Mouse (Mus musculus) mouse trophoblast stem cell (cell line): ENCODE data around the gene Nectin4.
"Not testable (repeated sequence)": the region's sequence is repeated elsewhere in the genome, so short reads cannot be mapped to it uniquely, and the experiment has no call there.

Source experiments
- in situ Hi-C, 2 experiments: fragments of 300-500 bp; cut with MseI, MboI; formaldehyde crosslinking; loops; 2 replicates in 1 of 2; 3 replicates in 1 of 2; pipeline ENCODE4 v1.15.1; 2025

The Nectin4 gene

DNA sequence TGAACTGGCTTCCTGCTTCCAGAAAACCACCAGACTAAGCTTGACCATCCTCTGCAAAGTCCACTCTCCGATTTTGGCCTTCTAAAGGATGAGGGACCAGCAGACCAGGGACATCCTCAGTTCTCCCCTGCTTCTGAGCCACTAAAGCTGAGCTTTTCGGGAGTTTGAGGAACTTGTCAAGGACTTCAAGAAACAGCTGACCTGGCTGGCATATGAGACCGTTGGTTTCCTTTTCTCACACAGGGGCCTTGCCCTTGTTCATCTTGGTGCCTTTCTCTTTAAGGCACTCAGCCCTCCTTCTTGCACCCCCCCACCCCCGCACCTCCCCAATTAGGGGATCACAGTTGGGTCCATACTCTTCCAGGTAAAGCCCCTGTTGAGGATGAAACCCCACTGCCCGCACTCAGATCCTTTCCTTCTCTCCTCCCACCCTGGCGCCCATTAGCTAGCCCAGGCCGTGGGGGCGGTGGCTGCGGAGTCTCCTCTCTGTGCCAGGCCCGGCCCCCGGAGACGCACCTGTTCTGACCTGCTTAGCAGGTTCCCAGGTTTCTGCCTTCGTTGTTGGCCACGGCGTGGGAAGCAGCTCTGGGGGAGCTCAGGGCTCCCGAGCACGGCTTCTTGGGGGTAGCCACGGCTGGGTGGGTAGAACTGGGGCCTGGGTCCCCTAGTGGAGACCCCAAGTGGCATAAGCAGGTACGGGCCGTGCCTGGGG is at the start of gene Nectin4:
TSS of gene Nectin4 (plus strand) at position 255 of the 712 bp plus-strand sequence.
- in situ Hi-C loops, result loop anchor here in 1 of 2 experiments (10.0 kb wide), 1 partner anchor 105 kb away; no protein-coding TSS in a partner anchor

DNA sequence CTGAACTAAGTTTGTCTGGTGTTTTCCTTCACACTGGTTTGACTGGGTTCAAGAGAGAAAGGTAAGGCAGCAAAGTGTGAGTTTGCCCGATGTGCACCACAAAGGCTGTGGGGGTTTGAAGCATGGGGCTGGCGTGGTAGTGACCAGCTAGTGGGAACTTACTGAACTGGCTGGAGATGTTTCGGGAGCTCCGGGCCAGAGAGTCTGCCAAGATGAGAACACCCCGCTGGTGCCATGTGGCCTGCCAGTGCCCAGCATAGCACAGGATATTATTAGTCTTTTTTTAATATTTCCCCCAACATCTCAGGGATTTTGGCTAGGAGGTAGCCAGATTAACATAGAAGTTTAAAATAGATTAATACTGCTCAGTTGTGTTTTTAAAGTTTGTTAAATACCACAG is 49.7 kb upstream of the Nectin4 start:
- in situ Hi-C loops, result no loop called here

GRCm38 (mm10) chr1:171321415-171321814 is 48.5 kb upstream of the Nectin4 start:
- in situ Hi-C loops, result no loop called here

- in situ Hi-C loops, result no loop called here
These were observed 47.9 kb upstream of the Nectin4 start for GRCm38 (mm10) chr1:171322012-171322411.

DNA sequence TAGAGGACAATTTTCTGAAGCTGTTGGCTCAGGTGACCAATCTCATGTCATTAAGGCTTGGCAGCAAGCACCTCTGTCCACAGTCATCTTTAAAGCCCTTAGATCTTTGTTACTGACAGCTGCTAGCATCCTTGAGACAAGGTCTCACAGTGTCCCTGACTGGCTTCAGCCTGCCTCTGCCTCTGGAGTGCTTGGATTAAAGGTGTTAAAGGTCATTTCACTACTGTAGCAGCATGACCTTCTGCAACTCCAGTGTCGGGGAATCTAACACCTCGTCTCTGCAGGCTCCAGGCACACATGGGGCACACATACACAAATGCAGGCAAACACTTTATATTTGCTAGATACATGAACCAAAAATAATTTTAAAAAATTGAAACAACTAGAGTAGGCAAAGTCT is 44.3 kb upstream of the Nectin4 start:
- in situ Hi-C loops, result no loop called here

GRCm38 (mm10) chr1:171326588-171326987 is 43.3 kb upstream of the Nectin4 start:
- in situ Hi-C loops, result not testable (repeated sequence)

DNA sequence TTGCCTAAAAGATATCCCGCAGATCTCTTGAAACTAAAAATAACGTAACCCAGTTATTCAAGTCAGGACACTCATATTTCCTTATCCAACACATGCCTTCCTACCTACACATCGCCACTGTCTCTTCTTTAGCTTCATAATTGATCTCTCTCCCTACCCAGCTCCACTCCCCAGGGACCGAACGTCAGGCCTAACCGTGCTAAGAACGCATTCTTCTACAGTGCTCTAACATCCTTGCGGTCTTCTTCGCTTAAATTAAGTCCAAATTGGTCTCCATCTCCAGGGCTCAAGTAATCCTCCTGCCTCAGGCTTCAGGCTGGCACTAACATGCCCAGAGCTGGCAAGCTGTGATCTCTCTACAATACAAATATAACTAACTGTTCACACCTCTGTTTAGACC is 41.7 kb upstream of the Nectin4 start:
- in situ Hi-C loops, result no loop called here

- in situ Hi-C loops, result no loop called here
These were observed 41.0 kb upstream of the Nectin4 start, which contains the start of gene Dedd for GRCm38 (mm10) chr1:171328839-171329432. Gene Dedd (plus strand): TSS chr1:171329145.

DNA sequence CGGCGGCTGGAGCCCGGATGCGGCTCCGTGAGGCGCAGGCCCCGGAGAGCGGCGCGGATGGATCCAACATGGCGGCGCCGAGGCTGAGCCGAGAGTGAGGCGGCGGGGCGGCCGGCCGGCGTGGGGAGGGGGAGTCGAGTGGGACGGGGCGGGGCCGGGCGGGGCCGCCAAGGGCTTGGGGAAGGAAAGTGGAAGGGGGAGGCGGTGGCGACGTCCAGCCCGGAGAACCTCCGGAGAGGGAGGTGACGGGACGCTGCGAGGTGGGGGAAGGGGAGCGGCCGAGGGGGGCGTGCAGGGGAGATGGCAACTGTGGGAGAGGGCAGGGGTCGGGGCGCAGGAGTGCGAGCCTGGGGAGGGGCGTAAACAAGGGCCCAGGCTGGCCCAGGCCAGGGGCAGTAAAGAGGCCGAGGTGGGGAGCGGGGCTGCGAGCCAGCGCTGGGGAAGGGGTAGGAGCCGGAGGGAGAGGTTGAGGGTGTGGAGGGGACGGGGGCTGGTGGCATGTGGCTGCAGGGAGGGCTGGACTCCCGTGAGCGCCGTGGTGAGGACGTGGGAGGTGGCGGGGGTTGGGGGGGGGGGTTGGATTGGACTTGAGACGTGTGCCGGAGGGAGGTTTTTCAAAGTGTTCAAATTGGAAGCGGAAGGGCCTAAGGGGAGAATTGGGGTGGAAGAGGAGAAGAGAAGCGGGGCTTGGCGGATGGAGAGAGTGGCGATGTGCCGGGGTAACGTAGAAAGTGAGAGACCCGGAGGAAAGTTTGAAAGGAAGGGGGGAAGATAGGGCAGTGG is 40.3 kb upstream of the Nectin4 start:
- in situ Hi-C loops, result no loop called here

GRCm38 (mm10) chr1:171330216-171330560 is 39.7 kb upstream of the Nectin4 start:
- in situ Hi-C loops, result no loop called here

DNA sequence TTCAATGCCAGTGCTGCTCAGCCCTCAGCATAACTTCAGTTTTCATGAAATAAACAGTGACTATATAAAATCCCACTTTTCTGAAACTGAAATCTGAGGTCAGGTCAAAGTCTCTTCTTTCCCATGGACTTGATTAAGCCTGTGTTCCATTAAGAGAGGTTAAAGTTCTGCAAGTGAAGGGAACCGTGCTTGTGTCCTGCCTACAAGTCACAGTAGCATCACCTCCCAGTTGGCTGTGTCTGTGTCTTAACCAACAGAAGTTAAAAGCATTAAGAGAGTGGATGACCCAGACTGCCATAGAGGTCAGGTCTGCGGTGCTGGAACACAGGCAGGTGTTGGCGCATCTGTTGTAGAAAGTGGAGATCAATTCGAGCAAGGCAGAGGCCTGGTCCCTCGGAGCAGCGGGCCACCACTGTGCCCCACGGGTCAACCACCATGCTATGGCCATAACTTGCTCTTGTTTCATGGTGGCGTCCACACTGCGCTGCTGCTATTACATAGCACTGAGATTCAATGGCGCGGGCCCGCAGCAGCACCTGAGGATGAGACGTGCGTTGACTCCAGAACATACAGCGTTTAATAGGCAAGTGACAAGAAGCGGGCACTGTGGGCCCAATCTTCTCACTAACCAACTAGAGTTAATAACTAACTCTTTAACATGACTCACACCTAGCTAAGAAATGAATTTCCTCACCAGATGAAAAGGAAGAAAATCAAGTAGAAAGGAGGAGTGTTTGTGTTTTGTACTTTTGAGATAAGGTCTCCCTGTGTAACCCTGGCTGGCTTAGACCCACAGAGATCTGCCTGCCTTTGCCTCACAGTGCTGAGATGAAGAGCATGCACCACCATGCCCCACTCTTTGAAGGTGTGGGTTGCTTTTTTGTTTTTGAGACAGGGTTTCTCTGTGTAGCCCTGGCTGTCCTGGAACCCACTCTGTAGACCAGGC is 27.4 kb upstream of the Nectin4 start:
- in situ Hi-C loops, result no loop called here

GRCm38 (mm10) chr1:171343922-171344677 is 25.8 kb upstream of the Nectin4 start:
- in situ Hi-C loops, result no loop called here

DNA sequence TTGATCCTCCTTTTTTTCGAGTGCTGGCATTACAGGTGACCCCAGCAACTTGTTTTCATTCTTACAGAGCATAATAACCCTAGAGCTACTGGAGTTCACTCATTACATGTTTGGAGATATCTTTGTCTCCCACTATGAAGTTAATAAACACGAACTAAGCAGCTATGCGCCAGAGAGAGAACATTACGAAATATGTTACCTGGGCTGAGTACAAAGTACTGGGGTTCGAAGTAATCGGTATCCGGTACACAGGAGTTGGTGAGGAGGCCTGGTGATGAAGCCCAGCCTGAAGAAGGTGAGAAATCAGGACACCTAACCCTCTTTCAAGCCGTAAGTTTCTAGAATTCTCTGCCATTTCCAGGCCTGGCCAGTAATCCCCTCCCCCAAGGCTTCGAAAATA is 25.2 kb upstream of the Nectin4 start:
- in situ Hi-C loops, result no loop called here

GRCm38 (mm10) chr1:171345225-171346094 is 24.4 kb upstream of the Nectin4 start, which contains the start of the genes Nit1 and Pfdn2:
Gene Nit1 (minus strand): TSS chr1:171345646.
Gene Pfdn2 (plus strand): TSS chr1:171345670.
- in situ Hi-C loops, result no loop called here

DNA sequence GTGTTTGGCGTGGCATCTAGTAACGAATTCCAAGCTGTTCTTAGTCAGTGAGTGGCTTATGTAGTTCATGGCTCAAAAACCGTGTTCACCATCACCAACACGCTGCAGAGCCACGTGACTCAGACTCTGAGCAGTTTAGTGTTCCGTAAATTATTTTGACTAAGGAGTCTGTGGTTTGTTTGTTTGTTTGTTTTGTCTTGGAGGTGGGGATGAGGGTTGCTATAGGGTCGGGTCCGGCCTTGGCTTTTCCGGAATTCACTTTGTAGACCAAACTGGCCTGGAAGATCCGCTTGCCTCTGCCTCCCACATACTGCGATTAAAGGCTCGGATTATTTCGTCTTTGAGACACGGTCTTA is 23.8 kb upstream of the Nectin4 start:
- in situ Hi-C loops, result no loop called here

GRCm38 (mm10) chr1:171348665-171349064 is 21.2 kb upstream of the Nectin4 start:
- in situ Hi-C loops, result no loop called here

DNA sequence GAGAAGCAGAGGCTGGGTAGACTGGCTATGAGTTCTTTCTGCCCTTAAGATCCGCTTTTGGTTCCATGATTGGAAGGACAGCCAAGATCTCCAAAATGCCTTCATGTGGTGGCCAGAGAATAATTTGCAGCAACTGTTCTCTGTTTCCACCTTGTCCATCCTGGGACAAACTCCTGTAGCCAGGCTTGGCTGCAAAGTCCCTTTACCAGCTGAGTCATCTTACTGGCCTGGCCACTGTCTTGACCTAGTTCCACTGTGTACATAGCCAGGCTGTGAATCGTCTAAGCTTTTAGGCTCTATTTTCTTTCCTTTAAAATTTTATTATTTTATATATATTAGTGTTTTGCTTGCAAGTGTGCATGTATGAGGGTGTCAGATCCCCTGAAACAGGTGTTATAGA is 20.7 kb upstream of the Nectin4 start:
- in situ Hi-C loops, result no loop called here

DNA sequence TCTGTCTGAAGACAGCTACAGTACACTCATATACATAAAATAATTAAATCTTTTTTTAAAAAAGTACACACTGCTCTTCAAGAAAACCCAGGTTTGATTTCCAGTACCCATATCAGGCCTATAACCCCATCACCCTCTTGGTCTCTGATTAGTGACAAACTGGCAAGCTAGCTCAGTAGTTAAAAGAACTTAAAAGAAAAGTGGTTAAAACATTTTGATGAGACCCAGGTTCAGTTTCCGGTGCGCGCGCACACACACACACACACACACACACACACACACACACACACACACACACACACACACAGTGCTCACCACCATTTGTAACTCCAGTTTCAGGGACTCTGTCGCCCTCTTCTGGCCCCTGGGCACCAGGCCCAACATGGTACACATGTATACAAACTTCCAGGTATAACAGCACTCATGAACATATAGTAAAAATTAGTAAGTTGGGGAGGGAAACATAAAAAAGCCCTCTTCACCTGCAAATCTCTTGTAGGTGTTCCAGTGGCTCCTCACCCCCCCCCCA is 14.0 kb upstream of the Nectin4 start:
- in situ Hi-C loops, result no loop called here

DNA sequence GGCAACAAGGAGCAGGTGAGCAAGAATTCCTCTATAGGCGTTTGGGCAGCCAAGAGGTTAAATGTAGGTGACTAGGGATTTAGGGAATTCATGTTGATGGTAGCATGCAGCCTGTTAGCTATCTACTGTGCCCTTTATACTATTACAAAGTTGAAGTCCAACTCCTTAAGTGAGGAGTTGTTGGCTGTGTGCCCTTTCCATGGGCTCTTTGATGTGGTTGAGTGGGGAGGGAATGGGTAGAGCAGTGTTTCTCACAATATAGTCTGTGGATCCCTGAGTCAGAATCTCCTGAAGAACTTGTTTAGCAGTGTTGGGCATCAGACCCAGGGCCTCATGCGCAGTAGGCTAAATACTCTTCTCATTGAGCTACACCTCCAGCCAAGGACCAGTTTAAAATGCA is 13.1 kb upstream of the Nectin4 start:
- in situ Hi-C loops, result no loop called here

- in situ Hi-C loops, result no loop called here
These were observed 11.5 kb upstream of the Nectin4 start for GRCm38 (mm10) chr1:171358421-171358820.
